Mouse (Mus musculus) hindbrain, embryonic 16.5 days (tissue): ENCODE results near the gene Ly75. TPM values are rescaled to one million over a fixed set of nuclear protein-coding genes. Genes with fewer than 3 reads are reported as not detected.
A peak's percentile ranks its signal among the peaks of the same experiment; 100 is the strongest.

Experiments used
- ATAC-seq: fragments of 200-750 bp; cut with Nextera tagmentation; 2 replicates; pipeline ENCODE4 v1.8.0; 2017; ENCODE audit warnings: moderate TSS enrichment, moderate library complexity
- H3K27ac ChIP-seq: fragments of 300-500 bp; sonication (generic); 2 replicates; pipeline ENCODE4 v1.5.1; 2014; ENCODE audit warnings: low read depth, mild to moderate bottlenecking, control low read depth, low read length, moderate library complexity
- H3K27me3 ChIP-seq: fragments of 300-500 bp; sonication (generic); replicated peaks from 2 replicates; pipeline ENCODE4 v1.6.1; 2014; ENCODE audit warnings: low read length; ENCODE audit not compliant: control insufficient read depth, insufficient read depth
- H3K36me3 ChIP-seq: fragments of 300-500 bp; sonication (generic); 2 replicates; pipeline ENCODE4 v1.6.1; 2014; ENCODE audit warnings: mild to moderate bottlenecking, low read length, moderate library complexity, mixed read lengths; ENCODE audit not compliant: control insufficient read depth, insufficient read depth
- H3K4me1 ChIP-seq: fragments of 300-500 bp; sonication (generic); 2 replicates; pipeline ENCODE4 v1.6.1; 2014; ENCODE audit warnings: low read depth, low read length; ENCODE audit not compliant: control insufficient read depth, insufficient read depth
- H3K4me2 ChIP-seq: fragments of 300-500 bp; sonication (generic); 2 replicates; pipeline ENCODE4 v1.6.1; 2014; ENCODE audit warnings: mild to moderate bottlenecking, low read length, control low read depth, moderate library complexity
- H3K4me3 ChIP-seq: fragments of 300-500 bp; sonication (generic); 2 replicates; pipeline ENCODE4 v1.5.1; 2014; ENCODE audit warnings: mild to moderate bottlenecking, low read length, control low read depth, moderate library complexity
- H3K9ac ChIP-seq: fragments of 300-500 bp; sonication (generic); 2 replicates; pipeline ENCODE4 v1.6.1; 2014; ENCODE audit warnings: low read depth, mild to moderate bottlenecking, control low read depth, low read length, moderate library complexity
- H3K9me3 ChIP-seq: fragments of 300-500 bp; sonication (generic); 2 replicates; pipeline ENCODE4 v1.6.1; 2014; ENCODE audit warnings: mild to moderate bottlenecking, low read length, moderate library complexity; ENCODE audit not compliant: control insufficient read depth
- WGBS: fragments of 180-500 bp; shearing (Covaris S2); extraction: QIAGEN DNeasy Blood & Tissue Kit; methylation state at CpG from one replicate; pipeline ENCODE4 v1.1.7; 2014; 5-methylcytosine and 5-hydroxymethylcytosine counted together
- polyA plus RNA-seq: library from polyadenylated mRNA; unstranded; fragments of >200 nt; fragmentation: Nextera tagmentation; extraction: Ambion mirVana; gene quantifications from 2 replicates; pipeline ENCODE4 v1.2.1, GENCODE M21; 2015

Gene Ly75
- polyA plus RNA-seq, 1 experiment from 2014 or later = 1.9 TPM

GRCm38 (mm10) chr2:60382346-60382745 is 757 bp downstream of the Ly75 start:
- 80% methylated on average over 3 of the region's 3 CpGs for WGBS
- no peaks in the 10 kb centered on the region for H3K9me3 ChIP-seq
- no peaks in the 10 kb centered on the region for H3K27me3 ChIP-seq
- H3K4me1 ChIP-seq = no peaks in the 10 kb centered on the region
- no peak overlapping the region for H3K27ac ChIP-seq
- no peaks in the 10 kb centered on the region for H3K36me3 ChIP-seq
- no peak overlapping the region for H3K9ac ChIP-seq
- peak overlapping the region; percentile 91 for H3K4me2 ChIP-seq
- no peak for ATAC-seq
- H3K4me3 ChIP-seq = no peak overlapping the region

- Histone ChIP-seq H3K27me3 (no peaks in the 10 kb centered on the region), H3K4me3 (no peak overlapping the region), H3K9me3 (no peaks in the 10 kb centered on the region), H3K27ac (no peak overlapping the region), H3K4me2 (no peak overlapping the region), H3K4me1 (no peaks in the 10 kb centered on the region), H3K9ac (no peak overlapping the region), H3K36me3 (no peaks in the 10 kb centered on the region)
- 85% methylated on average over 5 of the region's 5 CpGs for WGBS
- no peak for ATAC-seq
Observed at GRCm38 (mm10) chr2:60377260-60377659, 5.8 kb downstream of the Ly75 start.

GRCm38 (mm10) chr2:60375608-60376107 is 7.4 kb downstream of the Ly75 start:
- Histone ChIP-seq H3K9me3 (no peaks in the 10 kb centered on the region), H3K9ac (no peak overlapping the region), H3K27ac (no peak overlapping the region), H3K4me2 (no peak overlapping the region), H3K36me3 (no peaks in the 10 kb centered on the region), H3K27me3 (no peaks in the 10 kb centered on the region), H3K4me3 (no peak overlapping the region), H3K4me1 (no peaks in the 10 kb centered on the region)
- 94% methylated on average over 15 of the region's 15 CpGs for WGBS
- no peak for ATAC-seq

GRCm38 (mm10) chr2:60375126-60375525 is 8.0 kb downstream of the Ly75 start:
- Histone ChIP-seq H3K4me1 (no peaks in the 10 kb centered on the region), H3K4me2 (no peak overlapping the region), H3K4me3 (no peak overlapping the region), H3K27ac (no peak overlapping the region), H3K9me3 (no peaks in the 10 kb centered on the region), H3K9ac (no peak overlapping the region), H3K27me3 (no peaks in the 10 kb centered on the region), H3K36me3 (no peaks in the 10 kb centered on the region)
- ATAC-seq = no peak
- WGBS = 92% methylated on average over 8 of the region's 8 CpGs

GRCm38 (mm10) chr2:60370188-60370587 is 12.9 kb downstream of the Ly75 start:
- Histone ChIP-seq H3K4me2 (no peak overlapping the region), H3K27me3 (no peaks in the 10 kb centered on the region), H3K4me3 (no peak overlapping the region), H3K4me1 (no peaks in the 10 kb centered on the region), H3K36me3 (no peaks in the 10 kb centered on the region), H3K9me3 (no peaks in the 10 kb centered on the region), H3K9ac (no peak overlapping the region), H3K27ac (no peak overlapping the region)
- no peak for ATAC-seq
- WGBS = 96% methylated on average over 5 of the region's 5 CpGs

GRCm38 (mm10) chr2:60369454-60369853 is 13.6 kb downstream of the Ly75 start:
- H3K27me3 ChIP-seq = no peaks in the 10 kb centered on the region
- no peaks in the 10 kb centered on the region for H3K4me1 ChIP-seq
- ATAC-seq = no peak
- H3K9ac ChIP-seq = no peak overlapping the region
- H3K27ac ChIP-seq = no peak overlapping the region
- H3K36me3 ChIP-seq = no peaks in the 10 kb centered on the region
- no peaks in the 10 kb centered on the region for H3K9me3 ChIP-seq
- H3K4me3 ChIP-seq = no peak overlapping the region
- 93% methylated on average over 4 of the region's 4 CpGs for WGBS
- no peak overlapping the region for H3K4me2 ChIP-seq

- Histone ChIP-seq H3K9me3 (no peaks in the 10 kb centered on the region), H3K4me3 (no peak overlapping the region), H3K36me3 (no peaks in the 10 kb centered on the region), H3K27me3 (no peaks in the 10 kb centered on the region), H3K9ac (no peak overlapping the region), H3K4me1 (no peaks in the 10 kb centered on the region), H3K4me2 (no peak overlapping the region), H3K27ac (no peak overlapping the region)
- WGBS = 92% methylated on average over 7 of the region's 7 CpGs
- ATAC-seq = no peak
Observed at GRCm38 (mm10) chr2:60367871-60368270, 15.2 kb downstream of the Ly75 start.

- no peak overlapping the region for H3K4me3 ChIP-seq
Observed at GRCm38 (mm10) chr2:60367204-60367603, 15.9 kb downstream of the Ly75 start.

GRCm38 (mm10) chr2:60365820-60366610 is 17.1 kb downstream of the Ly75 start:
- no peaks in the 10 kb centered on the region for H3K4me1 ChIP-seq
- no peak for ATAC-seq
- H3K4me2 ChIP-seq = no peak overlapping the region
- H3K9ac ChIP-seq = no peak overlapping the region
- 86% methylated on average over 5 of the region's 5 CpGs for WGBS
- H3K36me3 ChIP-seq = no peaks in the 10 kb centered on the region
- H3K4me3 ChIP-seq = no peak overlapping the region
- no peak overlapping the region for H3K27ac ChIP-seq
- no peaks in the 10 kb centered on the region for H3K9me3 ChIP-seq
- no peaks in the 10 kb centered on the region for H3K27me3 ChIP-seq

More at GRCm38 (mm10) chr2:60367204-60367603, 15.9 kb downstream of the Ly75 start:
- no peak for ATAC-seq
- H3K36me3 ChIP-seq = no peaks in the 10 kb centered on the region
- no peaks in the 10 kb centered on the region for H3K4me1 ChIP-seq
- WGBS = 90% methylated on average over 2 of the region's 2 CpGs
- H3K9ac ChIP-seq = no peak overlapping the region
- no peaks in the 10 kb centered on the region for H3K27me3 ChIP-seq
- no peaks in the 10 kb centered on the region for H3K9me3 ChIP-seq
- H3K4me2 ChIP-seq = no peak overlapping the region
- no peak overlapping the region for H3K27ac ChIP-seq
